Mouse (Mus musculus): ENCODE data around the gene Traf3. TPM values are rescaled to one million over a fixed set of nuclear protein-coding genes. Genes with fewer than 3 reads are reported as not detected.
A peak's percentile ranks its signal among the peaks of the same experiment; 100 is the strongest.

Traf3 gene
- total and polyA plus RNA-seq, 3 experiments, result 11.8 to 13.9 (median 12.4) TPM

DNA sequence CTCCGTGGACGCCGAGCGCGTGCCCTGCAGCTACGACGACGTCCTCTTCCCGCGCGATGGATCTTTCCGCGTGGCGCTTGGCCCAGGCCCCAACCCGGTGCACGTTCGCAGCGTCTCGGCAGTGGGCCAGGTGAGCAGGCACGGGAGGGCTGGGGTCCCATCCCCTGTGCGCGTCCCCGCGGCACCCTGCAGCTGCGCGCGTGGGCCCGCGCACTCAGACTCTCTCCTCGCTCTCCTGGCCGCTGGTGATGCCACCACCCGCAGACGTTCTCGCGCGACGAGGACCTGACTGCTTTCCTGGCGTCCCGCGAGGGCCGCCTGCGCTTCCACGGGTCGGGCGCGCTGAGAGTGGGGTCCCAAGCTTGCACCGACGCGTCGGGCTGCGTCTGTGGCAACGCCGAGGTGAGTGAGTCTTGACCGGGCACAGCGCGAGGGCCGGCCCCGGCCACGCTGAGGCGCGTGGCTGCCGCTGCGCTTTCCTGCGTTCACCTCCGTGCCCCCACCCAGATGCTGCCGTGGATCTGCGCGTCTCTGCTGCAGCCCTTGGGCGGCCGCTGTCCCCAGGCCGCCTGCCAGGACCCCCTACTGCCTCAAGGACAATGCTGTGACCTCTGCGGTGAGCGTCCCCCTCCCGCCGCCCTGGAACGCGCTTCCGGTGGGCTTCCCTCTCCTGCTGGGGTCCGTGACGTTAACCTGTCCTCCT, 108.4 kb downstream of the Traf3 start:
- Histone ChIP-seq H3K4me3 (peak overlapping the region; percentile 26), H3K9ac (ENCODE audit: low read depth, low read length) (no peak overlapping the region; the same call in 1 of the 2 replicates), H3K79me2 (replicated peaks; ENCODE audit: control insufficient read depth, insufficient read depth, low read length) (no peaks in the 10 kb centered on the region), H3K36me3 (ENCODE audit: control insufficient read depth, insufficient read depth, low read length) (no peaks in the 10 kb centered on the region), H3K27me3 (ENCODE audit: control insufficient read depth, insufficient read depth, low read length) (peaks cover 39% of the 10 kb centered on the region), H3K4me1 (ENCODE audit: control insufficient read depth, insufficient read depth, low read length) (no peaks in the 10 kb centered on the region), H3K27ac (no peak overlapping the region)
- peak in 1 of 2 experiments; percentile 19 for DNase-seq
- intact Hi-C loops (cut with DNase I), result loop anchor here (5.0 to 10.0 kb wide), 2 partner anchors 138 to 190 kb away; no protein-coding TSS in a partner anchor
- WGBS, result 3% methylated on average over 80 of the region's 80 CpGs
- TF ChIP-seq CTCF (IDR thresholded peaks at IDR 0.05) (no peak), EP300 (IDR thresholded peaks at IDR 0.05; ENCODE audit: insufficient read depth, low read depth, low read length) (no peak), POLR2A (IDR thresholded peaks at IDR 0.05; ENCODE audit: insufficient read depth, low read depth, low read length) (no peak)

DNA sequence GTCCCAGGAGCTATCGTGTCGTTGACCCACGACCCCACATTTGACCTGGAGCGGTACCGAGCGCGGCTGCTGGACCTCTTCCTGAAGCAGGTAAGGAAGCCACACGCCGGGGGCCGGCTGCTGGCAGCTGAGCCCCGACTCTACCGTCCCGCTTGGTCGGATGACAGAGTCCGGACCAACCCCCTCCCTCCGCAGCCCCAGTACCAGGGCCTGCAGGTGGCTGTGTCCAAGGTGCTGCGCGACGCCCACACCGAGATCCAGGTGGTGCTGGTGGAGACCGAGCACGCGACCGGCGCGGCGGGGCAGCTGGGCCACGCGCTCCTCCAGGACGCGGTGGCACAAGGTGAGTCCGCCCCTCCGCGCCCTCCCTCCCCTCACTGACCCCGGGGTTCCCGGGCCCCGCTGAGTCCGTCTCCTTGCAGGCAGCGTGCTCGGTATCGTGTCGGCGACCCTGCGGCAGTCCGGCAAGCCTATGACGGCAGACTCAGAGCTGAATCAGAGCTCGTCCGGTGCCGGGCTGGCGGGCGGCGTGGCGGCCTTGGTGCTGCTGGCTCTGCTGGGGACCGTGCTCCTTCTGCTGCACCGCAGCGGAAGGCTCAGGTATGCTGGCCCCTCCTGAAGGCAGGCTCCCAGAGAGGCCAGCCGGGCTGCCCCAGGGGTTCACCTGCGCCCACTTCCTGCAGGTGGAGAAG, 109.1 kb downstream of the Traf3 start:
- peak in 1 of 2 experiments; percentile 24 for DNase-seq
- WGBS, result 3% methylated on average over 58 of the region's 58 CpGs
- intact Hi-C loops (cut with DNase I), result loop anchor here (10.0 kb wide), 1 partner anchor 190 kb away; no protein-coding TSS in a partner anchor

GRCm38 (mm10) chr12:111276371-111276770, 110.2 kb downstream of the Traf3 start:
- WGBS, result 58% methylated on average over 6 of the region's 6 CpGs
- no peaks in the 10 kb centered on the region for H3K36me3 ChIP-seq (ENCODE audit: control insufficient read depth, insufficient read depth, low read length)
- TF ChIP-seq POLR2A (IDR thresholded peaks at IDR 0.05; ENCODE audit: insufficient read depth, low read depth, low read length) (no peak), CTCF (IDR thresholded peaks at IDR 0.05) (no peak), EP300 (IDR thresholded peaks at IDR 0.05; ENCODE audit: insufficient read depth, low read depth, low read length) (no peak)
- H3K4me3 ChIP-seq, result no peak overlapping the region
- no peak overlapping the region for H3K9ac ChIP-seq (ENCODE audit: low read depth, low read length)
- no peak overlapping the region for H3K27ac ChIP-seq
- peaks cover 33% of the 10 kb centered on the region for H3K27me3 ChIP-seq (ENCODE audit: control insufficient read depth, insufficient read depth, low read length)
- intact Hi-C loops (cut with DNase I), result loop anchor here (10.0 kb wide), 1 partner anchor 188 kb away; no protein-coding TSS in a partner anchor
- H3K79me2 ChIP-seq (replicated peaks; ENCODE audit: control insufficient read depth, insufficient read depth, low read length), result no peaks in the 10 kb centered on the region
- H3K4me1 ChIP-seq (ENCODE audit: control insufficient read depth, insufficient read depth, low read length), result no peaks in the 10 kb centered on the region
- no peak for DNase-seq

More for the DNA sequence above, 109.1 kb downstream of the Traf3 start:
- H3K4me3 ChIP-seq, result peak overlapping the region; percentile 26
- peaks cover 39% of the 10 kb centered on the region for H3K27me3 ChIP-seq (ENCODE audit: control insufficient read depth, insufficient read depth, low read length)
- no peak overlapping the region for H3K27ac ChIP-seq
- H3K36me3 ChIP-seq (ENCODE audit: control insufficient read depth, insufficient read depth, low read length), result no peaks in the 10 kb centered on the region
- H3K9ac ChIP-seq (ENCODE audit: low read depth, low read length), result no peak overlapping the region
- TF ChIP-seq EP300 (IDR thresholded peaks at IDR 0.05; ENCODE audit: insufficient read depth, low read depth, low read length), result no peak
- TF ChIP-seq CTCF (IDR thresholded peaks at IDR 0.05), result no peak
- TF ChIP-seq POLR2A (IDR thresholded peaks at IDR 0.05; ENCODE audit: insufficient read depth, low read depth, low read length), result no peak
- H3K79me2 ChIP-seq (replicated peaks; ENCODE audit: control insufficient read depth, insufficient read depth, low read length), result no peaks in the 10 kb centered on the region
- H3K4me1 ChIP-seq (ENCODE audit: control insufficient read depth, insufficient read depth, low read length), result no peaks in the 10 kb centered on the region

DNA sequence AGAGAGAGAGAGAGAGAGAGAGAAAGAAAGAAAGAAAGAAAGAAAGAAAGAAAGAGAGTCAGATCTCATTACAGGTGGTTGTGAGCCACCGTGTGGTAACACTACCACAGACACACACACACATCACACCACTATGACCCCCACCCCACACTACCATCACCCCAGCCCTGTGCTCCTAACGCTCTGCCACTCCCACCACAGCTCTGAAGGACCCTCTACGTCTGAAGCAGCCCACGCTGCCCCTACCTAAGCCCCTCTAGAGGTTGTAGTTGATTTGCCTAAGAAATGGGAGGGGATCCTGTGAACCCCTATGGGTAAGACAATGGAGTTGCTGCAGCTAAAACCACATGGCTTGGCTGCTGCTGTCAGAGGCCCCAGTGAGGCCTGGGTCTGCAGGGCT, 117.4 kb downstream of the Traf3 start:
- intact Hi-C loops (cut with DNase I), result no loop called here
- H3K36me3 ChIP-seq (ENCODE audit: control insufficient read depth, insufficient read depth, low read length), result no peaks in the 10 kb centered on the region
- no peak overlapping the region for H3K27ac ChIP-seq
- WGBS, result 93% methylated on average over 4 of the region's 4 CpGs
- H3K79me2 ChIP-seq (replicated peaks; ENCODE audit: control insufficient read depth, insufficient read depth, low read length), result no peaks in the 10 kb centered on the region
- no peak for TF ChIP-seq POLR2A (IDR thresholded peaks at IDR 0.05; ENCODE audit: insufficient read depth, low read depth, low read length)
- no peak for TF ChIP-seq EP300 (IDR thresholded peaks at IDR 0.05; ENCODE audit: insufficient read depth, low read depth, low read length)
- TF ChIP-seq CTCF (IDR thresholded peaks at IDR 0.05), result no peak
- H3K4me3 ChIP-seq, result no peak overlapping the region
- H3K27me3 ChIP-seq (ENCODE audit: control insufficient read depth, insufficient read depth, low read length), result no peaks in the 10 kb centered on the region
- H3K9ac ChIP-seq (ENCODE audit: low read depth, low read length), result no peak overlapping the region
- no peak for DNase-seq
- no peaks in the 10 kb centered on the region for H3K4me1 ChIP-seq (ENCODE audit: control insufficient read depth, insufficient read depth, low read length)

- TF ChIP-seq EP300 (IDR thresholded peaks at IDR 0.05; ENCODE audit: insufficient read depth, low read depth, low read length), result no peak
- TF ChIP-seq POLR2A (IDR thresholded peaks at IDR 0.05; ENCODE audit: insufficient read depth, low read depth, low read length), result no peak
- TF ChIP-seq CTCF (IDR thresholded peaks at IDR 0.05), result no peak
- Histone ChIP-seq H3K4me3 (no peak overlapping the region), H3K4me1 (ENCODE audit: control insufficient read depth, insufficient read depth, low read length) (no peaks in the 10 kb centered on the region), H3K27me3 (ENCODE audit: control insufficient read depth, insufficient read depth, low read length) (no peaks in the 10 kb centered on the region), H3K36me3 (ENCODE audit: control insufficient read depth, insufficient read depth, low read length) (no peaks in the 10 kb centered on the region), H3K27ac (no peak overlapping the region), H3K79me2 (replicated peaks; ENCODE audit: control insufficient read depth, insufficient read depth, low read length) (no peaks in the 10 kb centered on the region), H3K9ac (ENCODE audit: low read depth, low read length) (no peak overlapping the region)
- intact Hi-C loops (cut with DNase I), result no loop called here
- 43% methylated on average over 10 of the region's 10 CpGs for WGBS
- DNase-seq, result no peak
These were observed 118.4 kb downstream of the Traf3 start for GRCm38 (mm10) chr12:111284532-111284931.

- no peaks in the 10 kb centered on the region for H3K36me3 ChIP-seq (ENCODE audit: control insufficient read depth, insufficient read depth, low read length)
These were observed 126.9 kb downstream of the Traf3 start for GRCm38 (mm10) chr12:111293025-111293424.

More at GRCm38 (mm10) chr12:111293025-111293424, 126.9 kb downstream of the Traf3 start:
- Histone ChIP-seq H3K4me1 (ENCODE audit: control insufficient read depth, insufficient read depth, low read length) (no peaks in the 10 kb centered on the region), H3K27me3 (ENCODE audit: control insufficient read depth, insufficient read depth, low read length) (no peaks in the 10 kb centered on the region), H3K9ac (ENCODE audit: low read depth, low read length) (no peak overlapping the region), H3K79me2 (replicated peaks; ENCODE audit: control insufficient read depth, insufficient read depth, low read length) (no peaks in the 10 kb centered on the region), H3K27ac (no peak overlapping the region), H3K4me3 (no peak overlapping the region)
- DNase-seq, result no peak
- no peak for TF ChIP-seq EP300 (IDR thresholded peaks at IDR 0.05; ENCODE audit: insufficient read depth, low read depth, low read length)
- no peak for TF ChIP-seq CTCF (IDR thresholded peaks at IDR 0.05)
- no peak for TF ChIP-seq POLR2A (IDR thresholded peaks at IDR 0.05; ENCODE audit: insufficient read depth, low read depth, low read length)
- WGBS, result 88% methylated on average over 12 of the region's 12 CpGs
- intact Hi-C loops (cut with DNase I), result no loop called here
